Mouse (Mus musculus): ENCODE results near the gene Elavl2.

DNA sequence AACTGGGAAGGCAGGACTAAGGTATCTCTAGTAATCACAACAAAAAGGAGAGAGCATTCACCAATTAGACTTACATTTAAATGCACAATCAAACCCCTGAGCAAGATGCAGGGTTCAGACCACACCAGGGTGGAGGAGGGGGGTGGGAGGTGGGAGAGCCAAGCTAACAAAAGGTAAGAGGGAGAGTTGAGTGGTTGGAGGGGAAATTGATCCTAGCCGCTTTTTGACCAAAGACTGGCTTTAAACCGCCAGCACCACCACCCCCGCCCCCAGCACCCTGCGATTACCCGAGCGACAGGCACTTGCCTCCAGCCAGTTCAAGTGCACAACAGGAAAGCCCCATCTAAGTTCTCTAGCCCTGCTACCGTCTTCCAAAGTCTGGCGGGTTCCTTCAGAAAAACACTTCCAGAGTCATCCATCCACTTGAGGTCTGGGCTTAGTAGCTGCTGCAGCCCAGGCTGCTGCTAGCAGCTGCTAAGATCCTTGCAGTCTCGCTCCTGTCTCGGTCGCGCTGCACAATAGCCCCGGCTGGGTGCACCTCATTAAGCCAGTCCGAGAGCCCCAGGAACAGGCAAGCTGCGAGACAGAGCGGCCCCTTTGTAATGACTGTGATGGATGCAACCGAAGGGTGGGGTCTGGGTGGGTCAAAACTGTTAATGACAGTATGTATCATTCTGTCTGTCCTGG is 932 bp downstream of the Elavl2 start:
- TF ChIP-seq CTCF (IDR thresholded peaks at IDR 0.05; ENCODE audit: low read depth, low read length) (no peak), POLR2A (IDR thresholded peaks at IDR 0.05; ENCODE audit: extremely low read depth, insufficient read depth, low read length) (no peak)

Measured in liver, adult 2 months (tissue).